Mouse (Mus musculus): ENCODE data around the gene Rpl23.
"Not testable (repeated sequence)": the region's sequence is repeated elsewhere in the genome, so short reads cannot be mapped to it uniquely, and the experiment has no call there.

Rpl23 gene

DNA sequence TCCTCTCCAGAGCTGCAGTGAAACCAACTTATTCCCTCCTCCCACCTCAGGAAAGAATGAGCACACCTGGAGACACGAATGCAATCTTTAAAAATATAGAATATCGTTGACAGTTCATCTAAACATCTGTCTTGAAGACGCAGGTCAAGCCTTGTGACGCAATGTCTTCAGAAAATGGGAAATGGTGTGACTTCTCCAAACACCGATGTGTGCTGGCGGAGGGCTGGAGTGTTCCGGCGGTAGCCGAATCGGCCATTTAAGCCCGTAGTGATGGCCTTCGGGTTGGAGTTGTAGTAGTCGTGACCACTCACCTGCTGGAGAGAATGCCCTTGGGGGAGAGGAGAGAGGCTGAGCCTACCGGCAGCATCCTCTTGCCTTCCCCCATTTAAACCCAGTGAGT lies 10.8 kb downstream of the Rpl23 start:
- DNase-seq (ENCODE audit: extremely low read depth, insufficient read length, low spot score) = no peak

DNA sequence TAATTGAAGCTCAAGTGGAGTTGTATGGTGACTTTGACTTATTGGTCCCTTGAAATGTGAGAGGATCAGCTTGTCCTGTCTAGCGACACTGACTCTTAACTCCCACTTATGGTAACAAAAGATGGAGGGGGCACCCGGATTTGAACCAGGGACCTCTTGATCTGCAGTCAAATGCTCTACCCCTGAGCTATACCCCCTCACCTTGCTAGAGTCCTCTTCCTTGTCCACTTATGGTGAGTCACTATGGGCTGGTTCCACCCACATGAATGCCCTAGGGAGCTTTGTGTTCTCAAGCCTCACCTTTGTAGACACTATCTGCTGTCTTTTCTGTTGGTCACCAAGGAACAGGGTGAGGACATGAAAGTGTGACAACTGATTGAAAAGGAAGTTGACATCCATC lies 12.5 kb downstream of the Rpl23 start:
- DNase-seq (ENCODE audit: extremely low read depth, insufficient read length, low spot score) = no peak

DNA sequence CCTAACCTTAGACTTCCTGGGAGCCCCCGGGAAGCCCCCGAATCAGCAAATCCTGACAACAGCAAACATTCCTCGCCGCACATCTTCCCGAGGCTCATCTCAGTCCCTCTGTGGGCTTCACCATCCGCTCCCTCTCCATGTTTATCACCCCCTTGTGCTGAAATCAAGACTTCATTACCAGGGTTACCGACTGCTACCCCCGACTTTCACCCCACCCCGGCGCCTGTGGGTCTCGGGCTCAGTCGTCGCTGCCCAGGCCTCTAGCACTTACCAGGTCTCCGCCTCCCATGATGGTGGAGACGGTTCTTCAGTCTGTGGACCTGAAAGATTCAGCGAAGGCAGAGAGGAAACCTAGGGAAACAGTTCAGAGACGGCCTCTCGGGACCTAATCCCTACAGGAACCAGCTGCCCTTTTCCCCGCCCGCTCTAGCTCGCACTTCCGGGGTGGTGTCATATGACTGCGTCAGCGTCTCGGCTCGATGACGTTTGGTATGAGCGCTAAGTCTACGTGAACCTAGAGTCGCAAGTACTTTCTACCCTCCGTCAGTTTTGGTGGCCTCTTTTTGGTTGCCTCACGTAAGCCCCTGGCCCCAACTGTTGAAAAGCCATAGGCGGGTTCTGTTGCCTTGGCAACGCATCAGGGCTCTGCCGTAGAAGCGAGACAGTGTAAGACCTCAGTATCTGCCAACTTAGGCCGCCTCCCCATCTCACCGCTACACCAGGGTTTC lies 15.9 kb downstream of the Rpl23 start, which contains the start of gene Cwc25:
Gene Cwc25, minus strand, starts transcription at position 403 of the 728 bp plus-strand sequence.
- peak; percentile 97 for DNase-seq (ENCODE audit: extremely low read depth, insufficient read length, low spot score)

DNA sequence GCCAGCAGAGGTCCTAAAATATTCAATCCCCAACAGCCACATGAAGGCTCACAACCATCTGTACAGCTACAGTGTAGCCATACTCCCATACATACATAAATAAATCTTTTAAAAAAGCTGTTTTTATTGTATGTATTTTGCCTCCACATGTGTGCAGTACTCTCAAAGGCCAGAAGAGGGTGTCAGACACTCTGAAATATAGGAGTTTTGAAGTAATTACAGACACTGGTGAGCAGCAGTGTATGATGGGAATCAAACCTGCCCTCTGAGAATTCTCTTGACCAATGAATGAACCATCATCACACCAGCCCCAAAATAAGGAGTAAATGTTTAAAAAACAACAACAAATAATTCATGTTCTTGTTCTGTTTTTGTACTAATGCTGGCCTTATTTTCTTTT lies 20.6 kb downstream of the Rpl23 start:
- DNase-seq (ENCODE audit: extremely low read depth, insufficient read length, low spot score) = no peak

GRCm38 (mm10) chr11:97758942-97759341 lies 23.3 kb downstream of the Rpl23 start:
- DNase-seq (ENCODE audit: extremely low read depth, insufficient read length, low spot score) = no peak

DNA sequence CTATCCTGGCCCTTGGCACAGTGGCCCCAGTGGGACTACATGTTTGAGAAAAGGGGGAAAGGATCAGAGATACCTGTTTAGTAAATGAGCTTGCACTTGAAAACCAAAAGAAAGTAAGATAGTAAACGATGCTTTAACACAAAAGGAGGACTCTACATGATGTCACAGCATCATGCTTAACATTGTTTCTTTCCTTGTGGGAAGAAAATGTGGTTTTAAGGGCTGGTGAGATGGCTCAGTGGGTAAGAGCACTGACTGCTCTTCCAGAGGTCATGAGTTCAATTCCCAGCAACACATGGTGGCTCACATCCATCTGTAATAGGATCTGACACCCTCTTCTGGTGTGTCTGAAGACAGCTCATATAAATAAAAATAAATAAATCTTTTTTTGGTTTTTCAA lies 24.1 kb downstream of the Rpl23 start:
- no peak for DNase-seq (ENCODE audit: extremely low read depth, insufficient read length, low spot score)

DNA sequence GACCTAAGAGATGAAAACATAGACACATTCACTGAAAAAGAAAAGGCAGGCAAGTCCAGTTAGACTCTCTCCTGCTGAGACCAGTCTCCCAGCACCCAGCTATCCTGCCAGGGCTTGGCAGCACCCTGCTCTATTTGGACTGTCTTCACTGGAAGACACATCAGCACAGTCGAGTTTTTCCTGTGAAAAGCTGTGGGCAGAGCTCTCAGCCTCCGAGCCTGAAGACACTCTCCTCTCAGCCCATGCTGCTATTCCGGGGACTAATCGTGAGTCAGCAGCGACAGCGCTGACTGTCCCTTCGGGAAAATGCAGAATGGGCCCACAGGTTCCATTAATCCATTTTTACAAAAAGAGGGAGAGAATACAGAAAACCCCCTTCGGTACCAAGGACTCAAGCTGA lies 29.0 kb downstream of the Rpl23 start:
- no peak for DNase-seq (ENCODE audit: extremely low read depth, insufficient read length, low spot score)

DNA sequence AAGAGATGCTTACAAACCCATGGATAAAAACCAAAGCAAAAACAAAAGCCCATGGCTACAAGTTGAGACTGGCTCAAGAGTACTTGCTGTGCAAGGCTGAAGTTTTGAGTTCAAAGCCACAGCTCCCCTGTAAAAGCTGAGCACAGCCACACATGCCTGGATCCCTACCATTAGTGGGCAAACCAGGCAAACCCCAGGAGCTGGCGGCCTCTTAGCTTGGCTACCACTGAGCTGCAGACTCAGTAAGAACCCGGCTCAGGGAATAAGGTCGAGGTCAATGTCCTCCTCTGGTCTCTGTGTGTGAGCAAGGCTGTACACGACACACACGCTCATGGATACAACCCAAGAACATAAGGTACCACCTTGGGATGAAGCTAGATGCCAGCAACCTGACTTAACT lies 33.7 kb downstream of the Rpl23 start:
- no peak for DNase-seq (ENCODE audit: extremely low read depth, insufficient read length, low spot score)

- DNase-seq (ENCODE audit: extremely low read depth, insufficient read length, low spot score) = no peak
These were observed 34.5 kb downstream of the Rpl23 start for GRCm38 (mm10) chr11:97747773-97748172.

- no peak for DNase-seq (ENCODE audit: extremely low read depth, insufficient read length, low spot score)
These were observed 36.9 kb downstream of the Rpl23 start for GRCm38 (mm10) chr11:97745331-97745721.

- peak; percentile 98 for DNase-seq (ENCODE audit: extremely low read depth, insufficient read length, low spot score)
These were observed 37.4 kb downstream of the Rpl23 start for GRCm38 (mm10) chr11:97744718-97745330.

DNA sequence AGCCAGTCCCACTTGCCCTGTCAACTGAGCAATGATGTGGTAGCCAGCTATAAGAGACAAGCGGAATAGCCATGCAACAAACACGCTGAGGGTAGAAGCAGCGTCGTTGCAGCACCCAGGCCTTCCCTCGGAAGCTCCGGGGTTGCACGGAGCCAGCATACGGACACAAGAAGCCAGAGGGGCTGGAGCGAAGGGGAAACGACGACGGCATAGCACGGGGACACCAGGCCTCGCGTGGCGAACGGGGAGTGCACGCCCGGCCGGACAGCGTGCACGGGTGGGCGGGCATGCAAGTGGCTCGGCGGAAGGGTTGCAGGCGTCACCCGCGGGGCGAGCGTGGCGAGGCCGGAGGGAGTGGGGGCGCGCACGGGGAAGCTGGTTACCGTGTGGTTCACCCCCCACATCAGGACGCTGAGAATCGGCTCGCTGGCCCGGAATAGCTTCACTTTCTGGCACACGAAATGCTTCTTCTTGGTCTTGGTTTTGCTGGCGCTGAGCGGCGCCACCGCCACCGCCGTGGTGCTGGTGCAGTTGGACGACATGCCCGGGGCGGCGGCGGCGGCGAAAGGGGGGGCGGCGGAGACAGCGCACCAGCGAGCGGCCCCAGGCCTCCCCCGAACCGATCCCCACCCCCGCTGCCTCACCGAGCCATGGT lies 38.0 kb downstream of the Rpl23 start, which contains the start of gene Pip4k2b:
Gene Pip4k2b, minus strand, starts transcription at position 642 of the 655 bp plus-strand sequence.
- peak; percentile 82 for DNase-seq (ENCODE audit: extremely low read depth, insufficient read length, low spot score)

GRCm38 (mm10) chr11:97743423-97743822 lies 38.8 kb downstream of the Rpl23 start:
- no peak for DNase-seq (ENCODE audit: extremely low read depth, insufficient read length, low spot score)

- no peak for DNase-seq (ENCODE audit: extremely low read depth, insufficient read length, low spot score)
These were observed 39.6 kb downstream of the Rpl23 start for GRCm38 (mm10) chr11:97742591-97742990.

GRCm38 (mm10) chr11:97742157-97742556 lies 40.1 kb downstream of the Rpl23 start:
- no peak for DNase-seq (ENCODE audit: extremely low read depth, insufficient read length, low spot score)

GRCm38 (mm10) chr11:97740190-97740589 lies 42.0 kb downstream of the Rpl23 start:
- no peak for DNase-seq (ENCODE audit: extremely low read depth, insufficient read length, low spot score)

DNA sequence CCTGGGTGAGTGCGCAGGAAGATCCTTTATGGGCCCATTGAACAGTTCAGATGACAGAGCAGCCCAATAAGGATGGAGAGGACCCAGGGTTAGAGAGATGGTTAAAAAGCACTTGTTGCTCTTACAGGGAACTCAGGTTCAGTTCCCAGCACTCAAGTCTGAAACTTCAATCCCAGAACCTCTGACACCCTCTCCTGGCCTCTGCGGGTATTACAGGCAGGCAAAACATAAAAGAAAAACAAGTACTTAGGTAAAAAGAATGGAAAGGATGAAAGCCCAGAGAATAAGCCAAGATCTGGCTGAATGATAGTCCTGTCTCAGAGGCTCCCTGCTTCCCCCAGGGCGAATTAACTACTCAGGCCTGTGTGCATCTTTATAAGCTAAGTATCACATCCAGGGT lies 43.1 kb downstream of the Rpl23 start:
- DNase-seq (ENCODE audit: extremely low read depth, insufficient read length, low spot score) = no peak

DNA sequence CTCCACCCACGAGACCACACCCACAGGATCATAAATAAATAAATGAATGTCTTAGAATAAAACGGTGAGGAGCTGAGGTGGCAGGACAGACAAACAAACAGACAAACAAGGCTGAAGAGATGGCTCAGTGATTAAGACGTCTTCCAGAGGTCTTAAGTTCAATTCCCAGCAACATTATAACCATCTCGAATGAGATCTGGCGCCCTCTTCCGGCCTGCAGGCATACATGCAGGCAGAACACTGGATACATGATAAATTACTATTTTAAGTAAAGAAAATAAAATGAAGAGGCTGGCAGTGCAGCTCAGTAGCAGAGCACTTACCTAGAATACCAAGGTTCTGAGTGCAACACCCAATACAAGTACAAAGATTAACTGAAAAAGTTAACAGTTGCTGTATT lies 43.5 kb downstream of the Rpl23 start:
- DNase-seq (ENCODE audit: extremely low read depth, insufficient read length, low spot score) = no peak

DNA sequence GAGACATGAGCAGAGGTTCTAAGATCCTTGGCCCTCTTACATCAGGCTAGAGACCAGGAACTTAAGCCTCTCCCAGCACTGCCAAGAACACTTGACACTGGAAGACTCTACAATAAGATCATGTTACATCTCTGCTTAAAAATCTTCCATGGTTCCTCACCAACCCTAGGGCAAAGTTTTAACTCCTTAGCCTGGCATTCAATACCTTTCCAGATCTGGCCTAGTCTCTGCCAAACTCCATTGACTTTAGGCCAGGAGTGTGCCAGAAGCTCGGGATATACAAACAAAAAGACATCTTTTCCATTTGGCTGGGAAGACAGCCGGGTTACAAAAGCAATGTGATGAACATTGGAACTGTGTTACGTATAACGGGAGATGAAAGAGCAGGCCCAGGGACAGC lies 44.6 kb downstream of the Rpl23 start:
- no peak for DNase-seq (ENCODE audit: extremely low read depth, insufficient read length, low spot score)

DNA sequence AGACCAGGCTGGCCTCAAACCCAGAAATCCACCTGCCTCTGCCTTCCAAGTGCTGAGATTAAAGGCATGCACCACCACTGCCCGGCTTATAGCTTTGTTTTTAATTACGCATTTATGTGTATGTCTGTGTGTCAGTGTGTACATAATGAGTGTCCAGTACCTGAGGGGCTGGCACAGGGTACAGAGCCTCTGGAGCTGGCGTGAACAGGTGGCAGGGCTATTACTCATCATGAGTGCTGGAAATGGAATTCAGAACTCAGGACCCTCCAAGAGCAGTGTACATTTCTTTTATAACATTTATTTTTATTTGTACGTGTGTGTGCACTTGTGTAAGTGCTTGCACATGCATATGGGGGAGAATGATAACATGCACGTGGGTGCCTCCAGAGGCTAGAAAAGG lies 45.6 kb downstream of the Rpl23 start:
- DNase-seq (ENCODE audit: extremely low read depth, insufficient read length, low spot score) = no peak

GRCm38 (mm10) chr11:97734810-97735209 lies 47.4 kb downstream of the Rpl23 start:
- DNase-seq (ENCODE audit: extremely low read depth, insufficient read length, low spot score) = not testable (repeated sequence)

- DNase-seq (ENCODE audit: extremely low read depth, insufficient read length, low spot score) = no peak
These were observed 48.5 kb downstream of the Rpl23 start for GRCm38 (mm10) chr11:97733689-97734088.

Data from 3134 (cell line).